Mouse (Mus musculus): Measurements from ENCODE around the gene Gm49333. TPM values are rescaled to one million over a fixed set of nuclear protein-coding genes. Genes with fewer than 3 reads are reported as not detected.

Gm49333 gene
- polyA plus RNA-seq, 1 experiment from 2014 or later, result not detected

GRCm38 (mm10) chr16:20595737-20596136 is 15.7 kb upstream of the Gm49333 start:
- ATAC-seq (ENCODE audit: low FRiP score, low TSS enrichment) (no peak), DNase-seq (no peak)
- H3K4me2 ChIP-seq (ENCODE audit: low read length), result no peak overlapping the region
- peaks cover 20% of the 10 kb centered on the region for H3K27me3 ChIP-seq (ENCODE audit: control insufficient read depth, insufficient read depth, low read length)
- H3K9me3 ChIP-seq (ENCODE audit: control insufficient read depth, low read length), result no peaks in the 10 kb centered on the region
- H3K9ac ChIP-seq (replicated peaks; ENCODE audit: low read length), result no peak overlapping the region
- WGBS, result 87% methylated on average over 4 of the region's 4 CpGs
- 0 out of 2 replicates have a peak, but pooled peaks cover 6% of the 10 kb centered on the region for H3K4me1 ChIP-seq (ENCODE audit: control insufficient read depth, insufficient read depth, low read length)
- no peak overlapping the region for H3K4me3 ChIP-seq (replicated peaks; ENCODE audit: low read depth, low read length)
- H3K36me3 ChIP-seq (ENCODE audit: control insufficient read depth, insufficient read depth, low read length), result no peaks in the 10 kb centered on the region
- H3K27ac ChIP-seq (replicated peaks; ENCODE audit: low read depth, low read length), result no peak overlapping the region

- ATAC-seq (ENCODE audit: low FRiP score, low TSS enrichment), result no peak
- Histone ChIP-seq H3K36me3 (ENCODE audit: control insufficient read depth, insufficient read depth, low read length) (no peaks in the 10 kb centered on the region), H3K4me2 (ENCODE audit: low read length) (no peak overlapping the region), H3K27ac (replicated peaks; ENCODE audit: low read depth, low read length) (no peak overlapping the region), H3K4me3 (replicated peaks; ENCODE audit: low read depth, low read length) (no peak overlapping the region), H3K27me3 (ENCODE audit: control insufficient read depth, insufficient read depth, low read length) (peaks cover 9% of the 10 kb centered on the region), H3K4me1 (ENCODE audit: control insufficient read depth, insufficient read depth, low read length) (no peaks in the 10 kb centered on the region), H3K9ac (replicated peaks; ENCODE audit: low read length) (no peak overlapping the region), H3K9me3 (ENCODE audit: control insufficient read depth, low read length) (no peaks in the 10 kb centered on the region)
- WGBS, result 73% methylated on average over 7 of the region's 7 CpGs
- DNase-seq, result no peak
These were observed 14.5 kb upstream of the Gm49333 start for GRCm38 (mm10) chr16:20596687-20597441.

- Histone ChIP-seq H3K4me1 (ENCODE audit: control insufficient read depth, insufficient read depth, low read length) (no peaks in the 10 kb centered on the region), H3K36me3 (ENCODE audit: control insufficient read depth, insufficient read depth, low read length) (peaks cover 17% of the 10 kb centered on the region), H3K27ac (replicated peaks; ENCODE audit: low read depth, low read length) (no peak overlapping the region), H3K4me3 (replicated peaks; ENCODE audit: low read depth, low read length) (no peak overlapping the region), H3K4me2 (ENCODE audit: low read length) (no peak overlapping the region), H3K27me3 (ENCODE audit: control insufficient read depth, insufficient read depth, low read length) (no peaks in the 10 kb centered on the region), H3K9ac (replicated peaks; ENCODE audit: low read length) (no peak overlapping the region), H3K9me3 (ENCODE audit: control insufficient read depth, low read length) (no peaks in the 10 kb centered on the region)
- WGBS, result 69% methylated on average over 5 of the region's 5 CpGs
- ATAC-seq (ENCODE audit: low FRiP score, low TSS enrichment), result no peak
- no peak for DNase-seq
These were observed 10.9 kb upstream of the Gm49333 start for GRCm38 (mm10) chr16:20600511-20600910.

- Histone ChIP-seq H3K4me3 (replicated peaks; ENCODE audit: low read depth, low read length) (no peak overlapping the region), H3K36me3 (ENCODE audit: control insufficient read depth, insufficient read depth, low read length) (peaks cover 42% of the 10 kb centered on the region), H3K27ac (replicated peaks; ENCODE audit: low read depth, low read length) (no peak overlapping the region), H3K27me3 (ENCODE audit: control insufficient read depth, insufficient read depth, low read length) (no peaks in the 10 kb centered on the region), H3K9ac (replicated peaks; ENCODE audit: low read length) (no peak overlapping the region), H3K4me2 (ENCODE audit: low read length) (no peak overlapping the region), H3K4me1 (ENCODE audit: control insufficient read depth, insufficient read depth, low read length) (peaks cover 8% of the 10 kb centered on the region), H3K9me3 (ENCODE audit: control insufficient read depth, low read length) (no peaks in the 10 kb centered on the region)
- DNase-seq, result peak; percentile 57
- ATAC-seq (ENCODE audit: low FRiP score, low TSS enrichment), result no peak
- WGBS, result 55% methylated on average over 9 of the region's 9 CpGs
These were observed 6.7 kb upstream of the Gm49333 start for GRCm38 (mm10) chr16:20604705-20605104.

- ATAC-seq (ENCODE audit: low FRiP score, low TSS enrichment) (peak; percentile 74), DNase-seq (peak; percentile 91)
- H3K27ac ChIP-seq (replicated peaks; ENCODE audit: low read depth, low read length), result peak overlapping the region; percentile 84
- H3K4me3 ChIP-seq (replicated peaks; ENCODE audit: low read depth, low read length), result peak overlapping the region; percentile 67
- H3K9me3 ChIP-seq (ENCODE audit: control insufficient read depth, low read length), result no peaks in the 10 kb centered on the region
- H3K36me3 ChIP-seq (ENCODE audit: control insufficient read depth, insufficient read depth, low read length), result peaks cover 25% of the 10 kb centered on the region
- H3K4me1 ChIP-seq (ENCODE audit: control insufficient read depth, insufficient read depth, low read length), result peaks cover 19% of the 10 kb centered on the region
- H3K4me2 ChIP-seq (ENCODE audit: low read length), result peak overlapping the region; percentile 81
- peak overlapping the region; percentile 81 for H3K9ac ChIP-seq (replicated peaks; ENCODE audit: low read length)
- under 1% methylated on average over 28 of the region's 28 CpGs for WGBS
- H3K27me3 ChIP-seq (ENCODE audit: control insufficient read depth, insufficient read depth, low read length), result no peaks in the 10 kb centered on the region
These were observed 681 bp upstream of the Gm49333 start for GRCm38 (mm10) chr16:20610501-20611356.

- Histone ChIP-seq H3K27ac (replicated peaks; ENCODE audit: low read depth, low read length) (peak overlapping the region; percentile 93), H3K36me3 (ENCODE audit: control insufficient read depth, insufficient read depth, low read length) (0 out of 2 replicates have a peak, but pooled peaks cover 4% of the 10 kb centered on the region), H3K27me3 (ENCODE audit: control insufficient read depth, insufficient read depth, low read length) (no peaks in the 10 kb centered on the region), H3K4me3 (replicated peaks; ENCODE audit: low read depth, low read length) (peak overlapping the region; percentile 82), H3K4me2 (ENCODE audit: low read length) (peak overlapping the region; percentile 89), H3K9ac (replicated peaks; ENCODE audit: low read length) (peak overlapping the region; percentile 83), H3K9me3 (ENCODE audit: control insufficient read depth, low read length) (no peaks in the 10 kb centered on the region), H3K4me1 (ENCODE audit: control insufficient read depth, insufficient read depth, low read length) (peaks cover 24% of the 10 kb centered on the region)
- DNase-seq (peak; percentile 67), ATAC-seq (ENCODE audit: low FRiP score, low TSS enrichment) (peak; percentile 36)
- 1% methylated on average over 80 of the region's 83 CpGs for WGBS
These were observed 8.4 kb downstream of the Gm49333 start for GRCm38 (mm10) chr16:20619541-20620398.

GRCm38 (mm10) chr16:20620399-20620735 is 9.0 kb downstream of the Gm49333 start:
- peak; percentile 53 for DNase-seq
- 1% methylated on average over 9 of the region's 9 CpGs for WGBS
- peak overlapping the region; percentile 82 for H3K4me3 ChIP-seq (replicated peaks; ENCODE audit: low read depth, low read length)

GRCm38 (mm10) chr16:20620751-20621190 is 9.4 kb downstream of the Gm49333 start:
- under 1% methylated on average over 32 of the region's 32 CpGs for WGBS
- Histone ChIP-seq H3K4me3 (replicated peaks; ENCODE audit: low read depth, low read length) (peak overlapping the region; percentile 82), H3K36me3 (ENCODE audit: control insufficient read depth, insufficient read depth, low read length) (0 out of 2 replicates have a peak, but pooled peaks cover 1% of the 10 kb centered on the region), H3K9ac (replicated peaks; ENCODE audit: low read length) (peak overlapping the region; percentile 83), H3K4me1 (ENCODE audit: control insufficient read depth, insufficient read depth, low read length) (peaks cover 24% of the 10 kb centered on the region), H3K27me3 (ENCODE audit: control insufficient read depth, insufficient read depth, low read length) (no peaks in the 10 kb centered on the region), H3K9me3 (ENCODE audit: control insufficient read depth, low read length) (no peaks in the 10 kb centered on the region), H3K27ac (replicated peaks; ENCODE audit: low read depth, low read length) (peak overlapping the region; percentile 93), H3K4me2 (ENCODE audit: low read length) (peak overlapping the region; percentile 89)
- DNase-seq (no peak), ATAC-seq (ENCODE audit: low FRiP score, low TSS enrichment) (peak; percentile 24; the same call in 1 of the 2 replicates)

More at GRCm38 (mm10) chr16:20620399-20620735, 9.0 kb downstream of the Gm49333 start:
- peak; percentile 6; the same call in 1 of the 2 replicates for ATAC-seq (ENCODE audit: low FRiP score, low TSS enrichment)
- Histone ChIP-seq H3K9me3 (ENCODE audit: control insufficient read depth, low read length) (no peaks in the 10 kb centered on the region), H3K27ac (replicated peaks; ENCODE audit: low read depth, low read length) (peak overlapping the region; percentile 93), H3K36me3 (ENCODE audit: control insufficient read depth, insufficient read depth, low read length) (0 out of 2 replicates have a peak, but pooled peaks cover 4% of the 10 kb centered on the region), H3K4me2 (ENCODE audit: low read length) (peak overlapping the region; percentile 89), H3K4me1 (ENCODE audit: control insufficient read depth, insufficient read depth, low read length) (peaks cover 24% of the 10 kb centered on the region), H3K9ac (replicated peaks; ENCODE audit: low read length) (peak overlapping the region; percentile 83), H3K27me3 (ENCODE audit: control insufficient read depth, insufficient read depth, low read length) (no peaks in the 10 kb centered on the region)
